Mouse (Mus musculus) lung, embryonic 16.5 days (tissue): Measurements from ENCODE around the gene Camk1g. TPM values are rescaled to one million over a fixed set of nuclear protein-coding genes. Genes with fewer than 3 reads are reported as not detected.

Experiments used
- ATAC-seq: fragments of 200-750 bp; cut with Nextera tagmentation; 2 replicates; pipeline ENCODE4 v1.8.0; 2017; ENCODE audit warnings: low read depth, mild to moderate bottlenecking, moderate library complexity
- H3K27ac ChIP-seq: fragments of 300-500 bp; sonication (generic); 2 replicates; pipeline ENCODE4 v1.5.1; 2014; ENCODE audit warnings: mild to moderate bottlenecking, control low read depth, low read length
- H3K27me3 ChIP-seq: fragments of 300-500 bp; sonication (generic); 2 replicates; pipeline ENCODE4 v1.6.1; 2014; ENCODE audit warnings: low read depth, low read length, mixed read lengths; ENCODE audit not compliant: control insufficient read depth, insufficient read depth
- H3K36me3 ChIP-seq: fragments of 300-500 bp; sonication (generic); 2 replicates; pipeline ENCODE4 v1.6.1; 2014; ENCODE audit warnings: low read length; ENCODE audit not compliant: control insufficient read depth, insufficient read depth
- H3K4me1 ChIP-seq: fragments of 300-500 bp; sonication (generic); replicated peaks from 2 replicates; pipeline ENCODE4 v1.6.1; 2014; ENCODE audit warnings: low read length, mixed read lengths; ENCODE audit not compliant: control insufficient read depth, insufficient read depth
- H3K4me2 ChIP-seq: fragments of 300-500 bp; sonication (generic); 2 replicates; pipeline ENCODE4 v1.6.1; 2014; ENCODE audit warnings: low read depth, low read length, control low read depth
- H3K4me3 ChIP-seq: fragments of 300-500 bp; sonication (generic); 2 replicates; pipeline ENCODE4 v1.5.1; 2014; ENCODE audit warnings: mild to moderate bottlenecking, low read length, control low read depth
- H3K9ac ChIP-seq: fragments of 300-500 bp; sonication (generic); 2 replicates; pipeline ENCODE4 v1.6.1; 2014; ENCODE audit warnings: low read length, control low read depth
- H3K9me3 ChIP-seq: fragments of 300-500 bp; sonication (generic); 2 replicates; pipeline ENCODE4 v1.6.1; 2016; ENCODE audit warnings: low read length; ENCODE audit not compliant: control insufficient read depth
- WGBS: fragments of 180-500 bp; shearing (Covaris S2); extraction: QIAGEN DNeasy Blood & Tissue Kit; methylation state at CpG from one replicate; pipeline ENCODE4 v1.1.7; 2014; 5-methylcytosine and 5-hydroxymethylcytosine counted together
- polyA plus RNA-seq: library from polyadenylated mRNA; unstranded; fragments of >200 nt; fragmentation: Nextera tagmentation; extraction: Ambion mirVana; gene quantifications from 2 replicates; pipeline ENCODE4 v1.2.1, GENCODE M21; 2015

Camk1g gene
- polyA plus RNA-seq, result 43.2 and 45.0 TPM in 2 replicates

DNA sequence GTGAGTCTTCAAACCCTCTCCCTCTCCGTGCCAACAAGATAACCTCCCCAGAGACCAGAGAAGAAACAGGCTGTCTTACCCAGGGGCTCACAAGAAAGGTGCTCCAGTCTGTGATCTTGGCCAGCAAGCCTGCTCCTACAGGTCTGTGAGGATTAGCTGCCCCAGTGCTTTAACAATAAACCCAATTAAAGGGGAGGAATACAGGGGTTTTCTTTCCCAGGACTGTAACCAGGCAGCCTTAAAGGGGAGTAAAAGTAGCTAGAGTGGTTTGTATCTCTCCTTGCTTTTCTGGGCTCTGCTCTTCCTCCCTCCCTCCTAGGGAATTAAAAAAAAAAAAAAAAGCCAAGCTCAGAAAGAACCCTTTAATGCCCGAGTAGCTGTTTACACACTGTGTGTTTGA lies at the start of gene Camk1g:
Camk1g (minus strand) TSS at position 203 of the 400 bp plus-strand sequence.
- Histone ChIP-seq H3K4me2 (peak within 1 kb of the TSS; percentile 56), H3K27me3 (no peaks in the 10 kb centered on the region), H3K9ac (peak within 1 kb of the TSS; percentile 71), H3K9me3 (no peaks in the 10 kb centered on the region), H3K36me3 (no peaks in the 10 kb centered on the region), H3K27ac (peak within 1 kb of the TSS; percentile 83), H3K4me1 (no peaks in the 10 kb centered on the region; the same call in none of the 2 replicates), H3K4me3 (peak within 1 kb of the TSS; percentile 57)
- peak; percentile 83 for ATAC-seq
- 6% methylated on average over 2 of the region's 2 CpGs for WGBS

DNA sequence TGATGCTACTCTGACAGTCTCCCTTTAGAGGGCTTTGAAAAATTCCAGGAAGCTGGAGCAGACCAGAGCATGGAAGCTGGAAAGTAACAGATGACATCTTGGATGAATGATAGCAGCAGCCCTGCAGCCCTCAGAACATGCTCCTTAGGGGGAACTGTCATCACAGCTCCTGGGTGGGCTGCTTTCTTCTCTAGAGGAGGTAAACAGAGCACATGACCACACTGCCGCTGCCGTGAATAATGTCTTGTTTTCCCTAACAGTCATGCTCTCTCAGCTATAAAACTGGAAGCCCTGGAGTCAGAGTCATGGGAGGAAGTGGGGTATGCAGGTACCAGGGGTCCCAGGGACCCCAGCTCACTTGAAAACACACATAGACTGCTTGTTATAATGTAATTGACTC lies 49.1 kb upstream of the Camk1g start:
- H3K4me3 ChIP-seq, result no peak overlapping the region
- H3K36me3 ChIP-seq, result no peaks in the 10 kb centered on the region
- peaks cover 24% of the 10 kb centered on the region for H3K4me1 ChIP-seq
- no peaks in the 10 kb centered on the region for H3K27me3 ChIP-seq
- H3K27ac ChIP-seq, result no peak overlapping the region
- 0 out of 2 replicates have a peak overlapping the region, but pooled peaks have one; percentile 4 for H3K9ac ChIP-seq
- WGBS, result 8% methylated on average over 2 of the region's 2 CpGs
- no peak overlapping the region for H3K4me2 ChIP-seq
- peak; percentile 46 for ATAC-seq
- H3K9me3 ChIP-seq, result no peaks in the 10 kb centered on the region

DNA sequence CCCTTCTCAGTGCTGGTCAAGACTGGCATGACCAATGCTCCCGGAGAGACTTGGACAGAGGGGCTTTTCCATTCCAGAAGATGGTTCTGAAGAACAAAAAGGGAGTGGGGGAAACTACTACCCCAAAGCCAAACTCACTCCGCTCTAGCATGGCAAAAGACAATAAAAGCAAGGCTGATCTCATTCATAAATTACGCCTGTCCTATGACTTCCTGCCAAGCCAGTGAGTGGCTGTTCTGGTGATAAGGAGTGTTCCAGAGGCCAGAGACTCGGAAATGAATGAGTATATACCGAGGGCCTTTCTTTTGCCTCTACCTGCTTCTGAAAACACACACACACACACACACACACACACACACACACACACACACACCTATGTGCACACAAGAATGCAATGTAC lies 48.6 kb upstream of the Camk1g start:
- H3K4me2 ChIP-seq, result no peak overlapping the region
- no peaks in the 10 kb centered on the region for H3K36me3 ChIP-seq
- peak; percentile 29; the same call in 1 of the 2 replicates for ATAC-seq
- no peaks in the 10 kb centered on the region for H3K27me3 ChIP-seq
- 36% methylated on average over 5 of the region's 5 CpGs for WGBS
- H3K4me1 ChIP-seq, result peaks cover 19% of the 10 kb centered on the region
- H3K4me3 ChIP-seq, result no peak overlapping the region
- H3K9me3 ChIP-seq, result no peaks in the 10 kb centered on the region
- H3K9ac ChIP-seq, result no peak overlapping the region
- no peak overlapping the region for H3K27ac ChIP-seq

- no peak for ATAC-seq
- H3K4me1 ChIP-seq, result peaks cover 10% of the 10 kb centered on the region
- no peaks in the 10 kb centered on the region for H3K36me3 ChIP-seq
- H3K9ac ChIP-seq, result no peak overlapping the region
- H3K9me3 ChIP-seq, result no peaks in the 10 kb centered on the region
- no peaks in the 10 kb centered on the region for H3K27me3 ChIP-seq
- no peak overlapping the region for H3K27ac ChIP-seq
- no peak overlapping the region for H3K4me2 ChIP-seq
- no peak overlapping the region for H3K4me3 ChIP-seq
- 73% methylated on average over 4 of the region's 4 CpGs for WGBS
Measured at GRCm38 (mm10) chr1:193414067-193414466, 44.0 kb upstream of the Camk1g start.

DNA sequence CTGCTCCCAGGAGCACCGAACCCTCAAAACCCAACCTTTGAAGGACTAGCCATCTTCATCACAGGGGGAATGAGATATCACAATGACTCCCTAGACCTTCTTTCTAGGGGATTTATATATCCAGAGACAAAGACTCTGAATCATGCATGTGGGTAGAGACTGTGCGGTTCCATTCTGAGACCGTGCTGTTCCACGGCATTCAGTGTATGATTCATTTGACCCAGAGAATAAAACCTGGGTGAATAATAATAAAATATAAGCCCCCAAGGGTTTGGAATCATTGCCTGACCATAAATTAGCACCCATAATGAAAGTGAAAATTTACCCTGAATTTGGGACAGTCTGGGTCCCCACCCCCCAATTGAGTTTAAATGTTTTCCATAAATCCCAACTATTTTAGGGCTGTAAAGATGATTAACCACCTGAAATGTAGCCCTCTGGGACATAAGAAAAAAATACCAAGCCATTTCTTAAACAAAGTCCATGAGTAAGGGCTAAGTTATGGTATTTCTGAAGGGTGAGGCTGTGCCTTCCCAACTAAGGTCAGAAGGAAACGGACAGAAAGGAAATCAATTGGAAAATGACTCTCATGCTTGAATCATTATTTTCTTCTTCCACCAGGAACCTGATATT lies 43.4 kb upstream of the Camk1g start:
- no peak overlapping the region for H3K4me3 ChIP-seq
- WGBS, result 93% methylated on average over 5 of the region's 5 CpGs
- no peak overlapping the region for H3K27ac ChIP-seq
- no peaks in the 10 kb centered on the region for H3K36me3 ChIP-seq
- H3K9me3 ChIP-seq, result no peaks in the 10 kb centered on the region
- H3K4me1 ChIP-seq, result peaks cover 4% of the 10 kb centered on the region
- H3K9ac ChIP-seq, result no peak overlapping the region
- no peaks in the 10 kb centered on the region for H3K27me3 ChIP-seq
- no peak for ATAC-seq
- H3K4me2 ChIP-seq, result no peak overlapping the region

GRCm38 (mm10) chr1:193407487-193407886 lies 37.4 kb upstream of the Camk1g start:
- no peaks in the 10 kb centered on the region for H3K9me3 ChIP-seq
- H3K27me3 ChIP-seq, result no peaks in the 10 kb centered on the region
- H3K4me2 ChIP-seq, result no peak overlapping the region
- H3K4me3 ChIP-seq, result no peak overlapping the region
- no peak overlapping the region for H3K9ac ChIP-seq
- WGBS, result 19% methylated on average over 6 of the region's 6 CpGs
- ATAC-seq, result peak; percentile 66
- peaks cover 4% of the 10 kb centered on the region for H3K4me1 ChIP-seq
- H3K36me3 ChIP-seq, result no peaks in the 10 kb centered on the region
- no peak overlapping the region for H3K27ac ChIP-seq

DNA sequence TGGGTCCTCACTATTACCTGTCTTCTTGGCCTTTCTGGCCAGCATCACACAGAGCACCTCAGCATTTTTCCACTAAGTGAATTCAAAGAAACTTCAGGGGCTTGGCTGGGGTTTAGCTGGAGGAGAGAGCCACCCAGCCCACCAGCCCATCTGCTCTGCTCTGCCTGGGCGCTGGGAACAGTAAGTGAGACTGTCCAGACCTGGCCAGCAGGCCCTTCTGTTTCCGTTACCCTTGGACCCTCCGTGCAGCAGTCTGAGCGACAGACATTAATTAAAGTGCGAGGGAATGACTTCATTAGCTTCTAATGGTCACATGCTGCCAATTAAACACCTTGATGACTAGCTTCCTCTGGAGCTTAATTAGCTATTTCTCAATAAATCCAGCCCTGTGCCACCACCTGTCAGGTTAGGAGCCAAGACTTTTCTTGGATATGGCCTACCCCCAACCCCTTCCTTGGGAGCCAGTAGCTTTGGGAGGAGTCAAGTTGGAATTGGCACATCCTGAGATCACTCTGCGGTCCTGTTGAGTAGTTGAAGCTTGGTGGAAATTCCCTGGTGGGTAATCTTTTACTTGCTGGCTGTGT lies 36.1 kb upstream of the Camk1g start:
- Histone ChIP-seq H3K36me3 (no peaks in the 10 kb centered on the region), H3K4me1 (peaks cover 4% of the 10 kb centered on the region), H3K27me3 (no peaks in the 10 kb centered on the region), H3K4me2 (no peak overlapping the region), H3K9ac (no peak overlapping the region), H3K9me3 (no peaks in the 10 kb centered on the region), H3K4me3 (no peak overlapping the region), H3K27ac (no peak overlapping the region)
- WGBS, result 78% methylated on average over 6 of the region's 6 CpGs
- no peak for ATAC-seq

DNA sequence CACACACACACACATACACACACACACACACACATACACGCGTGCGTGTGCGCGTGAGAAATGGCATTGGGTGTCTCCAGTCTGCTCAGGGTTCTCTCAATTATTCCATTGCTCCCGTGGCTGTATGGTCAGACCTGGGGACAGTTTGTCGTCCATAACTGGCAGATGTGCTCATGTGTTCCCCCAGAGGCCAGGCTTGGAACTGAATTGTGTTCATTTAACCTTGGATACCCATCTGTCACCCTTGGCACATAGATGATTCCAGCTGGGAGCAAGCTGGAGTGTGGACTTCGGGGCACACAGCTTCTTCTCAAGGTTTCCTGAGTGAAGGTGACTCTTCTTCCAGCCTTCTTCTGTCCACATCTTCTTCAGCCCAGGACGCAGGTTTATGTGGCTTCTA lies 31.6 kb upstream of the Camk1g start:
- H3K4me1 ChIP-seq, result no peaks in the 10 kb centered on the region
- 81% methylated on average over 9 of the region's 9 CpGs for WGBS
- no peak overlapping the region for H3K4me3 ChIP-seq
- H3K9me3 ChIP-seq, result no peaks in the 10 kb centered on the region
- no peak overlapping the region for H3K27ac ChIP-seq
- no peak for ATAC-seq
- H3K4me2 ChIP-seq, result no peak overlapping the region
- H3K36me3 ChIP-seq, result no peaks in the 10 kb centered on the region
- no peaks in the 10 kb centered on the region for H3K27me3 ChIP-seq
- no peak overlapping the region for H3K9ac ChIP-seq

DNA sequence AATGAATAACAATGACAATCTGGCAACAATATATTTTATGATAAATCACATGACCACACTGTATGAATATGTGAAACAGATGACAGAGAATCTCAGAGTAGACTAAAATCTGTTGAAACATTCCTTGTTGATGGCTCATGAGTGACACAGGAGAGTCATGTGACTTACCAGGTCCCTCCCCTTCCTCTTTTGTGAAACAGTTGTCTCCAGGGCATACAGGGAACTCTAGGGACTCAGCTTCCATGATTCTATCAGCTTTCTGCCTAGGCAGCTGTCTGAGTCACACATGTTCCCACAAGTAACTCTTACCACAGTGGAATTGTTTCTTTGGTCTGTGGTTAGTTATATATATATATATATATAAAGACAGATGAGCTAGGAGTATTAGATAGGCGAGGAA lies 30.2 kb upstream of the Camk1g start:
- ATAC-seq, result no peak

More for the DNA sequence above, 30.2 kb upstream of the Camk1g start:
- Histone ChIP-seq H3K4me1 (no peaks in the 10 kb centered on the region), H3K27ac (no peak overlapping the region), H3K27me3 (no peaks in the 10 kb centered on the region), H3K4me2 (no peak overlapping the region), H3K9me3 (no peaks in the 10 kb centered on the region), H3K36me3 (no peaks in the 10 kb centered on the region), H3K4me3 (no peak overlapping the region), H3K9ac (no peak overlapping the region)
- WGBS, result 74% methylated on average over 1 of the region's 1 CpGs
